Mouse (Mus musculus) central nervous system, embryonic 11.5 days (tissue): Measurements from ENCODE around the gene Catsperd. TPM values are rescaled to one million over a fixed set of nuclear protein-coding genes. Genes with fewer than 3 reads are reported as not detected.

Experiments
- polyA plus RNA-seq: library from polyadenylated mRNA; depleted of rRNA; stranded (reverse); fragments of >200 nt; gene quantifications from 2 replicates; pipeline ENCODE4 v1.2.3, GENCODE M21; 2012; rRNA removed

The Catsperd gene
- 0.98 and 1.3 TPM in 2 replicates for polyA plus RNA-seq

GRCm38 (mm10) chr17:56627530-56628277, at the start of gene Catsperd:
Catsperd (plus strand) TSS chr17:56628143.

GRCm38 (mm10) chr17:56584257-56585130, 43.4 kb upstream of the Catsperd start, which contains the start of the genes Safb2 and Safb:
Safb2 (minus strand) TSS chr17:56584585.
Safb (plus strand) TSS chr17:56584825.

GRCm38 (mm10) chr17:56609452-56610171, 18.3 kb upstream of the Catsperd start, which contains the start of gene 2410015M20Rik:
2410015M20Rik (minus strand) TSS chr17:56609771.

GRCm38 (mm10) chr17:56613236-56613844, 14.6 kb upstream of the Catsperd start, which contains the start of gene Rpl36:
Rpl36 (plus strand) TSS chr17:56613416.

GRCm38 (mm10) chr17:56626754-56627470, 1.0 kb upstream of the Catsperd start, which contains the start of gene Lonp1:
Lonp1 (minus strand) TSS chr17:56626887.

GRCm38 (mm10) chr17:56672941-56673646, 45.2 kb downstream of the Catsperd start, which contains the start of gene Ranbp3:
Ranbp3 (plus strand) TSS chr17:56673294.

Other genes with a start within 250 kb of the Catsperd start
- 558 and 686 TPM in 2 replicates for gene Ptprs, start 151.7 kb upstream of the Catsperd start, polyA plus RNA-seq
- gene Znrf4, start 115.7 kb upstream of the Catsperd start, polyA plus RNA-seq, result not detected in 2 replicates
- 1.8 and 2.0 TPM in 2 replicates for gene Gm20219, start 73.8 kb upstream of the Catsperd start, polyA plus RNA-seq
- 148 and 517 TPM in 2 replicates for gene Safb2, start 43.6 kb upstream of the Catsperd start, polyA plus RNA-seq
- gene Safb, start 43.3 kb upstream of the Catsperd start, polyA plus RNA-seq, result 177 and 374 TPM in 2 replicates
- gene 2410015M20Rik, start 18.4 kb upstream of the Catsperd start, polyA plus RNA-seq, result 82.8 and 133 TPM in 2 replicates
- 2,072 and 2,507 TPM in 2 replicates for gene Rpl36, start 14.7 kb upstream of the Catsperd start, polyA plus RNA-seq
- 75.5 and 88.4 TPM in 2 replicates for gene Lonp1, start 1.3 kb upstream of the Catsperd start, polyA plus RNA-seq
- gene Ranbp3, start 45.2 kb downstream of the Catsperd start, polyA plus RNA-seq, result 132 and 154 TPM in 2 replicates
- gene Ndufa11, start 89.6 kb downstream of the Catsperd start, polyA plus RNA-seq, result 147 and 215 TPM in 2 replicates
- gene Vmac, start 89.9 kb downstream of the Catsperd start, polyA plus RNA-seq, result 11.3 and 14.1 TPM in 2 replicates
- 6.7 and 11.9 TPM in 2 replicates for gene Nrtn, start 129.4 kb downstream of the Catsperd start, polyA plus RNA-seq
- 71.6 and 85.6 TPM in 2 replicates for gene Dus3l, start 136.6 kb downstream of the Catsperd start, polyA plus RNA-seq
- 3.1 and 3.6 TPM in 2 replicates for gene Prr22, start 142.1 kb downstream of the Catsperd start, polyA plus RNA-seq
- gene Rfx2, start 202.9 kb downstream of the Catsperd start, polyA plus RNA-seq, result 7.5 and 8.4 TPM in 2 replicates
- not detected in 2 replicates for gene Acsbg2, start 246.3 kb downstream of the Catsperd start, polyA plus RNA-seq
- gene 1700061G19Rik, start 247.3 kb downstream of the Catsperd start, polyA plus RNA-seq, result 0.04 TPM in 1 of 2 replicates, not detected in the other